Mouse (Mus musculus): ENCODE measurements around the gene Rpl36-ps4.
"Not testable (repeated sequence)": the region's sequence is repeated elsewhere in the genome, so short reads cannot be mapped to it uniquely, and the experiment has no call there.

Rpl36-ps4 gene

GRCm38 (mm10) chr17:87948965-87949584, 28.3 kb downstream of the Rpl36-ps4 start:
- DNase-seq (ENCODE audit: low read depth) = peak; percentile 77

GRCm38 (mm10) chr17:87954618-87955124, 33.9 kb downstream of the Rpl36-ps4 start:
- not testable (repeated sequence) for DNase-seq (ENCODE audit: low read depth)

GRCm38 (mm10) chr17:87957096-87957840, 36.5 kb downstream of the Rpl36-ps4 start:
- no peak for DNase-seq (ENCODE audit: low read depth)

GRCm38 (mm10) chr17:87958283-87958682, 37.5 kb downstream of the Rpl36-ps4 start:
- peak; percentile 55 for DNase-seq (ENCODE audit: low read depth)

- not testable (repeated sequence) for DNase-seq (ENCODE audit: low read depth)
Measured at GRCm38 (mm10) chr17:87959406-87959805, 38.6 kb downstream of the Rpl36-ps4 start.

- DNase-seq (ENCODE audit: low read depth) = not testable (repeated sequence)
Measured at GRCm38 (mm10) chr17:87959931-87960330, 39.2 kb downstream of the Rpl36-ps4 start.

- DNase-seq (ENCODE audit: low read depth) = no peak
Measured at GRCm38 (mm10) chr17:87963081-87964075, 42.6 kb downstream of the Rpl36-ps4 start.

- DNase-seq (ENCODE audit: low read depth) = peak; percentile 21
Measured at GRCm38 (mm10) chr17:87968483-87968926, 47.7 kb downstream of the Rpl36-ps4 start.

All from induced T-regulatory cell, adult 2 months (primary cell).